22 mouse cellular contexts compared by ENCODE assay signal in the genomic region with DNA sequence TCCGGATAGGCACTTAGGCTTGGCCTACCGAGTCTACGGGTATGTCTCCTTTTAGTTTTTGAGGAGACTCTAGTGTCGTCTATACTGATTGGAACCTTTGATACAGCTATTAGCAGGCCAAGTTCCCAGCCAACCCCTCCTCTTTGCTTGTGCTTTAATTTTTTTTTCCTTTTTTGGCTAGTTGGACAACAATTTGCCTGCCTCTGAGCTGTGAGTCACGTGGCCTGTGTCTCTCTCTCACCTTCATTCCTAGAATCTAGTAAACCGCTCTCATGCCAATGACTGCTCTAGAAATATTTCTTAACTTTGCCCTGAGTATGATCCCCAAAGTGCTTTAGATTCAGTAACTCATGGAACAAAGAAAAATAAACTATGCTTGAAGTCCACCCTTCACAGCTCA. TPM values are rescaled to one million over a fixed set of nuclear protein-coding genes. Genes with fewer than 3 reads are reported as not detected.
DNase-seq lines count a peak whose midpoint lies in the region; ATAC-seq and TF ChIP-seq lines count a peak whose summit lies in the region.
"Had no signal": no experiment of that assay in that cellular context is flagged by ENCODE, and none has a peak within 500 bp of the region (broad histone marks: within the 10 kb centered on the region; RNA-seq: fewer than 3 reads in every experiment).

No protein-coding gene starts in this region.

- no peak overlapping the region for H3K4me3 ChIP-seq in kidney, adult 2 months (ENCODE audit: insufficient read depth, low read depth, low read length)
- H3K4me3 ChIP-seq in kidney, embryonic 15.5 days (replicated peaks) = no peak overlapping the region
- H3K4me3 ChIP-seq: embryonic facial prominence, embryonic 13.5 days; embryonic facial prominence, embryonic 15.5 days; erythroblast, embryonic 14.5 days; forebrain, embryonic 10.5 days; forebrain, embryonic 12.5 days had no signal

- 77% methylated on average over 6 of the region's 6 CpGs for WGBS in kidney, adult 2 months
- 92% methylated on average over 6 of the region's 6 CpGs for WGBS in kidney, embryonic 15.5 days

- H3K4me2 ChIP-seq in kidney, embryonic 15.5 days = no peak overlapping the region
- H3K4me2 ChIP-seq: embryonic facial prominence, embryonic 13.5 days; embryonic facial prominence, embryonic 15.5 days; forebrain, embryonic 12.5 days had no signal

- DNase-seq in kidney, adult 2 months = peak; percentile 75
- DNase-seq in kidney, adult 9 months = peak; percentile 62
- DNase-seq in kidney, adult 18-20 months = no peak
- peak; percentile 7 for DNase-seq in testis, postnatal 10 days (ENCODE audit: low spot score)
- no peak for DNase-seq in testis, postnatal 14 days (ENCODE audit: low spot score)
- DNase-seq: adrenal gland, adult 2 months; adrenal gland, postnatal 10 days; adrenal gland, postnatal 25 days; cerebellum, adult 11 months; cerebellum, adult 18-20 months; cerebellum, adult 8-10 months; cerebellum, adult 9-11 months; cerebellum, postnatal 14 days; cerebellum, postnatal 36 days; embryo, embryonic 11 days had no signal

- no peaks in the 10 kb centered on the region for H3K36me3 ChIP-seq in kidney, adult 2 months (ENCODE audit: control insufficient read depth, insufficient read depth, low read length)
- no peaks in the 10 kb centered on the region for H3K36me3 ChIP-seq in kidney, embryonic 15.5 days
- H3K36me3 ChIP-seq: embryonic facial prominence, embryonic 13.5 days; embryonic facial prominence, embryonic 15.5 days; forebrain, embryonic 10.5 days; forebrain, embryonic 12.5 days had no signal

- H3K9me3 ChIP-seq in kidney, embryonic 15.5 days (replicated peaks) = no peaks in the 10 kb centered on the region
- H3K9me3 ChIP-seq: embryonic facial prominence, embryonic 13.5 days; embryonic facial prominence, embryonic 15.5 days; forebrain, embryonic 10.5 days; forebrain, embryonic 12.5 days had no signal

- no peak for ATAC-seq in kidney, embryonic 15.5 days (replicated peaks; ENCODE audit: low FRiP score)
- ATAC-seq: forebrain, embryonic 14.5 days had no signal

- TF ChIP-seq POLR2A in kidney, adult 2 months (IDR thresholded peaks at IDR 0.05; ENCODE audit: low read depth, low read length) = no peak

- no peaks in the 10 kb centered on the region for H3K4me1 ChIP-seq in kidney, adult 2 months (ENCODE audit: control insufficient read depth, insufficient read depth, low read length)
- H3K4me1 ChIP-seq in kidney, embryonic 15.5 days = no peaks in the 10 kb centered on the region
- H3K4me1 ChIP-seq: embryonic facial prominence, embryonic 13.5 days; embryonic facial prominence, embryonic 15.5 days; forebrain, embryonic 10.5 days; forebrain, embryonic 12.5 days had no signal

- TF ChIP-seq CTCF in kidney, adult 2 months (conservative IDR thresholded peaks at IDR 0.05; ENCODE audit: insufficient read depth, insufficient read length, low read depth, low read length) = no peak

- H3K27ac ChIP-seq in kidney, adult 2 months (ENCODE audit: insufficient read depth, low read depth, low read length) = no peak overlapping the region
- H3K27ac ChIP-seq in kidney, embryonic 15.5 days = no peak overlapping the region
- H3K27ac ChIP-seq: embryonic facial prominence, embryonic 13.5 days; embryonic facial prominence, embryonic 15.5 days; forebrain, embryonic 10.5 days; forebrain, embryonic 12.5 days had no signal

- no peak overlapping the region for H3K9ac ChIP-seq in kidney, embryonic 15.5 days
- H3K9ac ChIP-seq: embryonic facial prominence, embryonic 13.5 days; embryonic facial prominence, embryonic 15.5 days; forebrain, embryonic 12.5 days had no signal

- H3K27me3 ChIP-seq in kidney, adult 2 months (replicated peaks; ENCODE audit: control insufficient read depth, insufficient read depth, low read length) = no peaks in the 10 kb centered on the region
- H3K27me3 ChIP-seq in kidney, embryonic 15.5 days = no peaks in the 10 kb centered on the region
- H3K27me3 ChIP-seq: embryonic facial prominence, embryonic 13.5 days; embryonic facial prominence, embryonic 15.5 days; forebrain, embryonic 12.5 days had no signal

RNA-seq across cellular contexts. Expression of a gene that starts 18.3 kb away (rescaled TPM):
- 1.0 and 1.2 TPM in 2 replicates for polyA plus RNA-seq in kidney, adult 2 months (2012; rRNA removed)
- polyA plus RNA-seq in kidney, embryonic 15.5 days (2015; fragmentation: Nextera tagmentation; extraction: Ambion mirVana) = 18.8 and 19.0 TPM in 2 replicates

Comparison
In these comparisons a context has a peak if more than half of its experiments do, and no peak if none do; other contexts are left out.
1. DNase-seq: peak in kidney, adult 2 months (single experiment), kidney, adult 9 months (single experiment) and testis, postnatal 10 days (single experiment); none in kidney, adult 18-20 months (single experiment) and testis, postnatal 14 days (single experiment).